In the genomic region with DNA sequence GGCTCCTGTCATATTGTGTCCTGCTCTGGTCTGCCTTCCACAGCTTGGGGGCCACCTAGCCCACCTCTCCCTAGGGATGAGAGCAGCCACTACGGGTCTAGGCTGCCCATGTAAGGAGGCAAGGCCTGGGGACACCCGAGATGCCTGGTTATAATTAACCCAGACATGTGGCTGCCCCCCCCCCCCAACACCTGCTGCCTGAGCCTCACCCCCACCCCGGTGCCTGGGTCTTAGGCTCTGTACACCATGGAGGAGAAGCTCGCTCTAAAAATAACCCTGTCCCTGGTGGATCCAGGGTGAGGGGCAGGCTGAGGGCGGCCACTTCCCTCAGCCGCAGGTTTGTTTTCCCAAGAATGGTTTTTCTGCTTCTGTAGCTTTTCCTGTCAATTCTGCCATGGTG, we compare ENCODE assay signal across 1 mouse cellular context.
A peak's percentile ranks its signal among the peaks of the same experiment; 100 is the strongest.
TF ChIP-seq lines count a peak whose summit lies in the region.

No protein-coding gene starts in this region.

TF ChIP-seq in myocyte, 11 proteins besides CTCF, POLR2A, EP300 and RAD21:
- TF ChIP-seq SRF (IDR thresholded peaks at IDR 0.05; ENCODE audit: control insufficient read depth, insufficient read length, low read depth) (no peak), MYOG (IDR thresholded peaks at IDR 0.05; ENCODE audit: control insufficient read depth in 1 of 3, insufficient read depth in 1 of 3, insufficient read length in 2 of 3, low read depth in 2 of 3) (peak in 2 of 3 experiments; percentile 48 to 75), MYOD1 (IDR thresholded peaks at IDR 0.05; ENCODE audit: control insufficient read depth in 1 of 3, insufficient read length in 2 of 3, low read depth in 2 of 3) (peak; percentile 0 to 83 (median 28))
